Mouse (Mus musculus): Measurements from ENCODE around the gene Plpp6.
"Not testable (repeated sequence)": the region's sequence is repeated elsewhere in the genome, so short reads cannot be mapped to it uniquely, and the experiment has no call there.

GRCm38 (mm10) chr19:29000321-29000720 lies 36.6 kb downstream of the Plpp6 start:
- TF ChIP-seq CTCF, EP300 (IDR thresholded peaks at IDR 0.05; ENCODE audit: low read depth): not testable (repeated sequence)
